Mouse (Mus musculus) heart, adult 2 months (tissue): Measurements from ENCODE around the gene Foxp4.

Source experiments
- CTCF ChIP-seq: fragments of 200-600 bp; IDR thresholded peaks from 2 replicates; pipeline ENCODE4 v1.8.1; 2022; ENCODE audit warnings: antibody characterized with exemption, mild to moderate bottlenecking, moderate library complexity
- EP300 ChIP-seq: fragments of 200-500 bp; IDR thresholded peaks from 2 replicates; pipeline ENCODE4 v1.6.1; 2011; ENCODE audit warnings: low read depth, low read length, control low read depth; ENCODE audit not compliant: insufficient read depth
- POLR2A ChIP-seq: fragments of 200-500 bp; IDR thresholded peaks from 2 replicates; pipeline ENCODE4 v1.6.1; 2011; ENCODE audit warnings: mild to moderate bottlenecking, low read depth, low read length, control low read depth; ENCODE audit not compliant: insufficient read depth

DNA sequence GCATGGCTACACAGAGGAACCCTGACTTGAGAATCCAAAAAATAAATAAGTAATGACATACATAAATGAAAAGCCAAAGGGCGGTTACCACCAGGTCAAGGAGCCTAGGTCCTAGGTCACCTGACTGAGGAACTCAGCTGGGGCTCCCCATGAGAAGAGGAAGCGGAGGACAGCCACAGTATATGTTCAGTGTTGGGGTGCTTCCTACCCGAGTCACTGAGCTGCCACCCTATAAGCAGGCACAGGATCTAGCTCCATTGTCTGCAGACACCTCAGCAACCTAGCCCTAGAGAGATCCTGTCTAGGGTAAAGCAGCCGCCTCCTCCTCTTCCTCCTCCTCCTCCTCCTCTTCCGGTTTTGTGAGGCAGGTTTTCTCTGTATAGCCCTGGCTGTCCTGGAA lies 41.3 kb downstream of the Foxp4 start:
- TF ChIP-seq CTCF (no peak), EP300 (no peak), POLR2A (no peak)
